Mouse (Mus musculus) ovary, postnatal 10 days (tissue): ENCODE measurements around the gene Hsd17b2.
"Not testable (repeated sequence)": the region's sequence is repeated elsewhere in the genome, so short reads cannot be mapped to it uniquely, and the experiment has no call there.

Experiments
- DNase-seq: peaks from one replicate; pipeline ENCODE4 v3.0.0; 2022; ENCODE audit warnings: low spot score

Hsd17b2 gene

GRCm38 (mm10) chr8:117714604-117715003, 12.9 kb downstream of the Hsd17b2 start:
- no peak for DNase-seq

- no peak for DNase-seq
These were observed 14.2 kb downstream of the Hsd17b2 start for GRCm38 (mm10) chr8:117715896-117716295.

GRCm38 (mm10) chr8:117718152-117718860, 16.6 kb downstream of the Hsd17b2 start:
- no peak for DNase-seq

- DNase-seq: no peak
These were observed 24.8 kb downstream of the Hsd17b2 start for GRCm38 (mm10) chr8:117726467-117726866.

- no peak for DNase-seq
These were observed 25.9 kb downstream of the Hsd17b2 start for GRCm38 (mm10) chr8:117727561-117727960.

- DNase-seq: no peak
These were observed 26.5 kb downstream of the Hsd17b2 start for GRCm38 (mm10) chr8:117728234-117728633.

GRCm38 (mm10) chr8:117730980-117731379, 29.3 kb downstream of the Hsd17b2 start:
- no peak for DNase-seq

GRCm38 (mm10) chr8:117736657-117737175, 35.0 kb downstream of the Hsd17b2 start:
- no peak for DNase-seq

- DNase-seq: not testable (repeated sequence)
These were observed 36.5 kb downstream of the Hsd17b2 start for GRCm38 (mm10) chr8:117738206-117738605.

GRCm38 (mm10) chr8:117740387-117740998, 38.8 kb downstream of the Hsd17b2 start:
- DNase-seq: no peak

GRCm38 (mm10) chr8:117742431-117743012, 40.8 kb downstream of the Hsd17b2 start:
- no peak for DNase-seq

GRCm38 (mm10) chr8:117746651-117747050, 44.9 kb downstream of the Hsd17b2 start:
- no peak for DNase-seq

GRCm38 (mm10) chr8:117747428-117747827, 45.7 kb downstream of the Hsd17b2 start:
- no peak for DNase-seq

GRCm38 (mm10) chr8:117747886-117748730, 46.4 kb downstream of the Hsd17b2 start:
- no peak for DNase-seq

- no peak for DNase-seq
These were observed 47.7 kb downstream of the Hsd17b2 start for GRCm38 (mm10) chr8:117749436-117749835.

- no peak for DNase-seq
These were observed 56.2 kb downstream of the Hsd17b2 start for GRCm38 (mm10) chr8:117757900-117758299.

- no peak for DNase-seq
These were observed 61.1 kb downstream of the Hsd17b2 start for GRCm38 (mm10) chr8:117762776-117763175.

- no peak for DNase-seq
These were observed 62.9 kb downstream of the Hsd17b2 start for GRCm38 (mm10) chr8:117764625-117765024.

GRCm38 (mm10) chr8:117765947-117766346, 64.2 kb downstream of the Hsd17b2 start:
- DNase-seq: no peak

GRCm38 (mm10) chr8:117768971-117769370, 67.3 kb downstream of the Hsd17b2 start:
- no peak for DNase-seq

- DNase-seq: no peak
These were observed 69.6 kb downstream of the Hsd17b2 start for GRCm38 (mm10) chr8:117771115-117771836.
